Mouse (Mus musculus): ENCODE results near the gene Fam104a.
"Not testable (repeated sequence)": the region's sequence is repeated elsewhere in the genome, so short reads cannot be mapped to it uniquely, and the experiment has no call there.

Fam104a gene

GRCm38 (mm10) chr11:113664279-113664678, 19.7 kb downstream of the Fam104a start:
- DNase-seq (ENCODE audit: low spot score) = no peak

GRCm38 (mm10) chr11:113661835-113662351, 22.1 kb downstream of the Fam104a start:
- DNase-seq (ENCODE audit: low spot score) = no peak

- no peak for DNase-seq (ENCODE audit: low spot score)
Measured at GRCm38 (mm10) chr11:113660940-113661339, 23.0 kb downstream of the Fam104a start.

GRCm38 (mm10) chr11:113660213-113660612, 23.7 kb downstream of the Fam104a start:
- not testable (repeated sequence) for DNase-seq (ENCODE audit: low spot score)

- no peak for DNase-seq (ENCODE audit: low spot score)
Measured at GRCm38 (mm10) chr11:113658763-113659162, 25.2 kb downstream of the Fam104a start.

GRCm38 (mm10) chr11:113658319-113658718, 25.6 kb downstream of the Fam104a start:
- DNase-seq (ENCODE audit: low spot score) = no peak

- no peak for DNase-seq (ENCODE audit: low spot score)
Measured at GRCm38 (mm10) chr11:113657221-113657620, 26.7 kb downstream of the Fam104a start.

GRCm38 (mm10) chr11:113656511-113656932, 27.4 kb downstream of the Fam104a start:
- no peak for DNase-seq (ENCODE audit: low spot score)

GRCm38 (mm10) chr11:113654561-113655270, 29.2 kb downstream of the Fam104a start:
- DNase-seq (ENCODE audit: low spot score) = no peak

- no peak for DNase-seq (ENCODE audit: low spot score)
Measured at GRCm38 (mm10) chr11:113654105-113654504, 29.9 kb downstream of the Fam104a start.

- no peak for DNase-seq (ENCODE audit: low spot score)
Measured at GRCm38 (mm10) chr11:113652516-113652915, 31.4 kb downstream of the Fam104a start.

- peak; percentile 75 for DNase-seq (ENCODE audit: low spot score)
Measured at GRCm38 (mm10) chr11:113651907-113652273, 32.1 kb downstream of the Fam104a start.

- no peak for DNase-seq (ENCODE audit: low spot score)
Measured at GRCm38 (mm10) chr11:113651206-113651906, 32.6 kb downstream of the Fam104a start.

GRCm38 (mm10) chr11:113649353-113650210, 34.4 kb downstream of the Fam104a start, which contains the start of gene Slc39a11:
Slc39a11 (minus strand) TSS chr11:113650079.
- DNase-seq (ENCODE audit: low spot score) = peak; percentile 83

- no peak for DNase-seq (ENCODE audit: low spot score)
Measured at GRCm38 (mm10) chr11:113648690-113649352, 35.1 kb downstream of the Fam104a start, which contains the start of gene Cog1. Cog1 (plus strand) TSS chr11:113649169.

GRCm38 (mm10) chr11:113648152-113648551, 35.8 kb downstream of the Fam104a start:
- peak; percentile 93 for DNase-seq (ENCODE audit: low spot score)

- DNase-seq (ENCODE audit: low spot score) = no peak
Measured at GRCm38 (mm10) chr11:113645181-113645580, 38.8 kb downstream of the Fam104a start.

GRCm38 (mm10) chr11:113638680-113639079, 45.3 kb downstream of the Fam104a start:
- DNase-seq (ENCODE audit: low spot score) = no peak

- DNase-seq (ENCODE audit: low spot score) = no peak
Measured at GRCm38 (mm10) chr11:113634699-113635121, 49.2 kb downstream of the Fam104a start.

- no peak for DNase-seq (ENCODE audit: low spot score)
Measured at GRCm38 (mm10) chr11:113633398-113633797, 50.6 kb downstream of the Fam104a start.

GRCm38 (mm10) chr11:113632303-113632702, 51.7 kb downstream of the Fam104a start:
- DNase-seq (ENCODE audit: low spot score) = no peak

Measured in embryo, embryonic 10 days (tissue).